ENCODE assay signal across 19 mouse cellular contexts in genomic region chr9:91561331-91561730, GRCm38 (mm10).
A peak's percentile ranks its signal among the peaks of the same experiment; 100 is the strongest.
DNase-seq lines count a peak whose midpoint lies in the region; ATAC-seq and TF ChIP-seq lines count a peak whose summit lies in the region.
"Had no signal": no experiment of that assay in that cellular context is flagged by ENCODE, and none has a peak within 500 bp of the region (broad histone marks: within the 10 kb centered on the region; RNA-seq: fewer than 3 reads in every experiment).

No protein-coding gene starts in this region.

- H3K27ac ChIP-seq in forebrain, postnatal 0 days (ENCODE audit: low read depth, low read length) = no peak overlapping the region
- no peak overlapping the region for H3K27ac ChIP-seq in forebrain, embryonic 14.5 days (ENCODE audit: low read depth, low read length)
- no peak overlapping the region for H3K27ac ChIP-seq in midbrain, embryonic 14.5 days (replicated peaks; ENCODE audit: low read depth, low read length)
- no peak overlapping the region for H3K27ac ChIP-seq in midbrain, embryonic 11.5 days (ENCODE audit: low read depth, low read length)
- no peak overlapping the region for H3K27ac ChIP-seq in forebrain, embryonic 16.5 days (ENCODE audit: low read length)
- H3K27ac ChIP-seq: embryonic facial prominence, embryonic 13.5 days; forebrain, embryonic 12.5 days; heart, embryonic 13.5 days; hindbrain, embryonic 12.5 days had no signal

- H3K9me3 ChIP-seq in forebrain, postnatal 0 days (ENCODE audit: low read length) = no peaks in the 10 kb centered on the region
- no peaks in the 10 kb centered on the region for H3K9me3 ChIP-seq in forebrain, embryonic 14.5 days (replicated peaks; ENCODE audit: control insufficient read depth, low read length)
- H3K9me3 ChIP-seq in midbrain, embryonic 14.5 days (ENCODE audit: control insufficient read depth, low read length) = no peaks in the 10 kb centered on the region
- no peaks in the 10 kb centered on the region for H3K9me3 ChIP-seq in midbrain, embryonic 11.5 days (ENCODE audit: control insufficient read depth, low read length)
- H3K9me3 ChIP-seq in forebrain, embryonic 16.5 days (ENCODE audit: control insufficient read depth, low read length) = no peaks in the 10 kb centered on the region
- H3K9me3 ChIP-seq: embryonic facial prominence, embryonic 13.5 days; forebrain, embryonic 12.5 days; heart, embryonic 13.5 days; hindbrain, embryonic 12.5 days had no signal

- peak; percentile 20; the same call in 1 of the 2 replicates for TF ChIP-seq CTCF in forebrain, postnatal 0 days (IDR thresholded peaks at IDR 0.05; ENCODE audit: low read depth)
- peak; percentile 18; the same call in 1 of the 2 replicates for TF ChIP-seq CTCF in brain, embryonic 14.5 days (IDR thresholded peaks at IDR 0.05; ENCODE audit: borderline replicate concordance, extremely low read depth, insufficient read depth, insufficient read length)

- WGBS in forebrain, postnatal 0 days = 67% methylated on average over 2 of the region's 2 CpGs
- WGBS in forebrain, embryonic 14.5 days = 77% methylated on average over 2 of the region's 2 CpGs
- WGBS in midbrain, embryonic 14.5 days = 72% methylated on average over 2 of the region's 2 CpGs
- 61% methylated on average over 2 of the region's 2 CpGs for WGBS in midbrain, embryonic 11.5 days
- WGBS in forebrain, embryonic 16.5 days = 81% methylated on average over 2 of the region's 2 CpGs

- ATAC-seq in forebrain, postnatal 0 days = no peak
- no peak for ATAC-seq in forebrain, embryonic 14.5 days
- ATAC-seq in midbrain, embryonic 14.5 days (ENCODE audit: low FRiP score, low TSS enrichment) = no peak
- no peak for ATAC-seq in midbrain, embryonic 11.5 days (ENCODE audit: low FRiP score)
- no peak for ATAC-seq in forebrain, embryonic 16.5 days
- ATAC-seq: hindbrain, embryonic 16.5 days had no signal

- no peaks in the 10 kb centered on the region for H3K27me3 ChIP-seq in forebrain, postnatal 0 days (ENCODE audit: insufficient read depth, low read length)
- H3K27me3 ChIP-seq in forebrain, embryonic 14.5 days (replicated peaks; ENCODE audit: control insufficient read depth, insufficient read depth, low read length) = no peaks in the 10 kb centered on the region
- H3K27me3 ChIP-seq in midbrain, embryonic 14.5 days (ENCODE audit: control insufficient read depth, insufficient read depth, low read length) = no peaks in the 10 kb centered on the region
- no peaks in the 10 kb centered on the region for H3K27me3 ChIP-seq in midbrain, embryonic 11.5 days (ENCODE audit: control insufficient read depth, insufficient read depth, low read length)
- H3K27me3 ChIP-seq in forebrain, embryonic 16.5 days (replicated peaks; ENCODE audit: control insufficient read depth, insufficient read depth, low read length) = no peaks in the 10 kb centered on the region
- H3K27me3 ChIP-seq: embryonic facial prominence, embryonic 13.5 days; forebrain, embryonic 12.5 days; heart, embryonic 13.5 days; hindbrain, embryonic 12.5 days had no signal

- H3K4me2 ChIP-seq in forebrain, postnatal 0 days (ENCODE audit: low read depth) = no peak overlapping the region
- H3K4me2 ChIP-seq in forebrain, embryonic 14.5 days (ENCODE audit: low read length) = no peak overlapping the region
- H3K4me2 ChIP-seq in midbrain, embryonic 14.5 days (ENCODE audit: low read length) = no peak overlapping the region
- no peak overlapping the region for H3K4me2 ChIP-seq in midbrain, embryonic 11.5 days
- H3K4me2 ChIP-seq in forebrain, embryonic 16.5 days (ENCODE audit: low read length) = no peak overlapping the region
- H3K4me2 ChIP-seq: embryonic facial prominence, embryonic 13.5 days; forebrain, embryonic 12.5 days; heart, embryonic 13.5 days; hindbrain, embryonic 12.5 days had no signal

- DNase-seq in forebrain, postnatal 0 days = no peak
- DNase-seq in forebrain, embryonic 14.5 days (ENCODE audit: low spot score) = no peak
- peak; percentile 19 for DNase-seq in midbrain, embryonic 14.5 days
- no peak for DNase-seq in midbrain, embryonic 11.5 days (ENCODE audit: low spot score, missing footprints)
- DNase-seq in brain, embryonic 14.5 days (ENCODE audit: low read depth) = peak; percentile 46
- DNase-seq in embryo, embryonic 10.5 days (ENCODE audit: low spot score) = peak; percentile 39
- DNase-seq in lung, adult 18-20 months = no peak
- DNase-seq: adrenal gland, adult 2 months; adrenal gland, postnatal 25 days; cerebellum, postnatal 36 days; gastrocnemius, postnatal 36 days; heart, adult 11 months; heart, postnatal 36 days had no signal

- TF ChIP-seq POLR2A in brain, embryonic 14.5 days (IDR thresholded peaks at IDR 0.05; ENCODE audit: borderline replicate concordance, extremely low read depth, insufficient read depth, insufficient read length, poor library complexity, severe bottlenecking) = no peak

- no peak overlapping the region for H3K4me3 ChIP-seq in forebrain, postnatal 0 days (ENCODE audit: low read depth, low read length)
- H3K4me3 ChIP-seq in forebrain, embryonic 14.5 days (ENCODE audit: low read depth, low read length) = no peak overlapping the region
- H3K4me3 ChIP-seq in midbrain, embryonic 14.5 days (replicated peaks; ENCODE audit: low read depth, low read length) = no peak overlapping the region
- no peak overlapping the region for H3K4me3 ChIP-seq in midbrain, embryonic 11.5 days (ENCODE audit: low read depth, low read length)
- H3K4me3 ChIP-seq in forebrain, embryonic 16.5 days (replicated peaks; ENCODE audit: low read length) = no peak overlapping the region
- H3K4me3 ChIP-seq: embryonic facial prominence, embryonic 13.5 days; forebrain, embryonic 12.5 days; heart, embryonic 13.5 days; hindbrain, embryonic 12.5 days had no signal

- H3K36me3 ChIP-seq in forebrain, postnatal 0 days (ENCODE audit: insufficient read depth) = no peaks in the 10 kb centered on the region
- no peaks in the 10 kb centered on the region for H3K36me3 ChIP-seq in forebrain, embryonic 14.5 days (ENCODE audit: control insufficient read depth, insufficient read depth, low read length)
- no peaks in the 10 kb centered on the region for H3K36me3 ChIP-seq in midbrain, embryonic 14.5 days (ENCODE audit: control insufficient read depth, insufficient read depth, low read length)
- H3K36me3 ChIP-seq in midbrain, embryonic 11.5 days (ENCODE audit: control insufficient read depth, insufficient read depth, low read length) = no peaks in the 10 kb centered on the region
- H3K36me3 ChIP-seq in forebrain, embryonic 16.5 days (ENCODE audit: control insufficient read depth, insufficient read depth) = no peaks in the 10 kb centered on the region
- H3K36me3 ChIP-seq: embryonic facial prominence, embryonic 13.5 days; forebrain, embryonic 12.5 days; heart, embryonic 13.5 days; hindbrain, embryonic 12.5 days had no signal

- H3K9ac ChIP-seq in forebrain, postnatal 0 days = no peak overlapping the region
- H3K9ac ChIP-seq in forebrain, embryonic 14.5 days (ENCODE audit: low read length) = no peak overlapping the region
- no peak overlapping the region for H3K9ac ChIP-seq in midbrain, embryonic 14.5 days (replicated peaks; ENCODE audit: low read length)
- no peak overlapping the region for H3K9ac ChIP-seq in midbrain, embryonic 11.5 days (ENCODE audit: low read length)
- no peak overlapping the region for H3K9ac ChIP-seq in forebrain, embryonic 16.5 days (replicated peaks; ENCODE audit: low read depth, low read length)
- H3K9ac ChIP-seq: embryonic facial prominence, embryonic 13.5 days; forebrain, embryonic 12.5 days; heart, embryonic 13.5 days; hindbrain, embryonic 12.5 days had no signal

- H3K4me1 ChIP-seq in forebrain, postnatal 0 days (ENCODE audit: insufficient read depth) = no peaks in the 10 kb centered on the region
- no peaks in the 10 kb centered on the region for H3K4me1 ChIP-seq in forebrain, embryonic 14.5 days (ENCODE audit: control insufficient read depth, insufficient read depth, low read length)
- no peaks in the 10 kb centered on the region for H3K4me1 ChIP-seq in midbrain, embryonic 14.5 days (ENCODE audit: control insufficient read depth, insufficient read depth, low read length)
- H3K4me1 ChIP-seq in midbrain, embryonic 11.5 days (ENCODE audit: control insufficient read depth, insufficient read depth, low read length) = no peaks in the 10 kb centered on the region
- no peaks in the 10 kb centered on the region for H3K4me1 ChIP-seq in forebrain, embryonic 16.5 days (replicated peaks; ENCODE audit: control insufficient read depth, insufficient read depth, low read length)
- H3K4me1 ChIP-seq: embryonic facial prominence, embryonic 13.5 days; forebrain, embryonic 12.5 days; heart, embryonic 13.5 days; hindbrain, embryonic 12.5 days had no signal

Comparison
In these comparisons a context has a peak if more than half of its experiments do, and no peak if none do; other contexts are left out.
1. DNase-seq: peak in midbrain, embryonic 14.5 days (single experiment), brain, embryonic 14.5 days (single experiment) and embryo, embryonic 10.5 days (single experiment); none in forebrain, postnatal 0 days (single experiment), forebrain, embryonic 14.5 days (single experiment), midbrain, embryonic 11.5 days (single experiment) and lung, adult 18-20 months (0 of 2).